Mouse (Mus musculus): ENCODE data around the gene Morc2a.

Gene Morc2a

DNA sequence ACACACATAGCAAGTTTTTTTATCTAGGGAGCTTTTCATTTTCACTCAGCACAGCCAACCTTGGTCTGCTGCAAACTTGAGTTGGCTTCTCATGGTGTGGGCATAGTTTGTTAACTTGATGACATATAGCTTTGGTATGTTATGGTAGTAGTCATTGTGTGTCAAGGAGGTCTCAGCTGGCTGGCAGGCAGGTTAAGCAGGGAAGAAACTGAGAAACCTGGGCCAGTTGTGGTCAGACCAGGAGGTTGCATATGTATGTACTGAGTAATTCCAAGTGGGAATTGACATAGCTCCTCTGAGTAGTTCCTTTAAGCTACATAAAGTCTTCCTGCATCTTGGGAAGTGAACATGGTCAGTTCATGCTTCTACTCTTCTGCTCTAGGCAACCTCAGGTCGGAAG lies 35.2 kb downstream of the Morc2a start:
- DNase-seq (ENCODE audit: low read depth, low spot score), result no peak

DNA sequence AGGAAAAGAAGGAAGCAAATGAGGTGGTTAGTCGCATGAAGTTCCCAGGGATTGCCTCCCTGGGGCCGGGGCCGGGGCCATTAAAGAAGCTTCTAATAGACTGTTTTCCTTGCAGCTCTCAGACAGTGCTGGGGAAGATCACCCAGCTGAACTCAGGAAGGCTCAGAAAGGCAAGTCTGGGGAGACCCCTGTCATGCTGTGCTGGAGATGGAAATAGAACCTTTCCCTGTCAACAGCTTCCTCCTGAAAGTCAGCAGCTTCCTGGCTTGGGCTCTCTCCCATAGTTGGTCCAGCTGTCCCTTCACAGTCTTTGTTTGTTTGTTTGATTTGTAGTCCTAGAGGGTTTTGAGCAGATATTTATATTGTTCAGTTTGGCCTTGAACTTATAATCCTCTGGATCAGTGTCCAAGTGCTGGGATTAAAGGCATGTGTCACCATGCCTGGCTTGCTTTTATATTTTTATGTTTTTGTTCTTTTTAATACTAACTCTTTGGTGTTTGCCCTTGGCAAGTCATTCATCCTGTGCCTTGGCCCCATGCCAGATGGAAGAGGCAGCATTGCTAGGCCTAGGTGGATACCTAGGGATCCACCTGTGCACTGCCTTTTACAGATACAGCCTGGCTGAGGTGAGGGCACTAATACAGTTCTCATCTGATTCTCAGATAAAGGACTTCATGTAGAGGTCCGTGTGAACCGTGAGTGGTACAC lies 35.9 kb downstream of the Morc2a start:
- no peak for DNase-seq (ENCODE audit: low read depth, low spot score)

DNA sequence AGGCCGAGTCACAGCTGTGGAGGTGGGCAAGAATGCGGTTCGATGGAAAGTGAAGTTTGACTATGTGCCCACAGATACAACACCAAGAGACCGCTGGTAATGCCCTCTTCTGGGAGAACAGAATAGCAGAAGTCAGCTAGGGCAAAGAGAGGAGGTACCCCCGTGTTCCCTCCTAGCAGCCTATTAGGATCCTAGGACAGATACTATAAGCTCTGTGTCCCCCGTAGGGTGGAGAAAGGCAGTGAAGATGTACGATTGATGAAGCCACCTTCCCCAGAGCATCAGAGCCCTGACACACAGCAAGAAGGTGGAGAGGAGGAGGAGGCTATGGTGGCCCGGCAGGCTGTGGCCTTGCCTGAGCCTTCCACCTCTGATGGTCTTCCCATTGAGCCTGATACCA lies 36.4 kb downstream of the Morc2a start:
- DNase-seq (ENCODE audit: low read depth, low spot score), result no peak

GRCm38 (mm10) chr11:3686318-3686717 lies 37.3 kb downstream of the Morc2a start:
- DNase-seq (ENCODE audit: low read depth, low spot score), result no peak

GRCm38 (mm10) chr11:3686885-3687284 lies 37.9 kb downstream of the Morc2a start:
- peak; percentile 19 for DNase-seq (ENCODE audit: low read depth, low spot score)

DNA sequence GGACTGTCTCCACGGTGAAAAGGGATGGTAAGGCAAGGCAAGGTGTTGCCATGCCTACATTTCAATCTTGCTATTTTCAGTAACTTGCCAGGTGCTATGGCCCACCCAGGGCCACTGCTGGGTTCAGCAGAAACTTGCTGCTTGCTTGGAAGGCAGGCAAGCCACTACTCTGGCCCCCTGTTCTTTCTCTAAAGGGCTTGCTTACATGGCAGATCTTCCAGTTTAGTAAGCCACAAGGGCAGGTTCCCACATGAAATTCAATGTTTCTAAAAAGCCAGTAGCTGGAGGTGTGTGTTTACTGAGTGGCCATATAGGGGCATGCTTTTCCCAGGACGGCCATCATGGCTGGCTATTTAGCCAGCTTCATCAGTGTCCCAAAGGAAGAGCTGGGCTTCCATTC lies 42.8 kb downstream of the Morc2a start:
- DNase-seq (ENCODE audit: low read depth, low spot score), result no peak

GRCm38 (mm10) chr11:3696086-3696616 lies 47.2 kb downstream of the Morc2a start:
- DNase-seq (ENCODE audit: low read depth, low spot score), result no peak

- DNase-seq (ENCODE audit: low read depth, low spot score), result no peak
Observed at GRCm38 (mm10) chr11:3697441-3697840, 48.5 kb downstream of the Morc2a start.

- DNase-seq (ENCODE audit: low read depth, low spot score), result no peak
Observed at GRCm38 (mm10) chr11:3703089-3703992, 54.4 kb downstream of the Morc2a start.

DNA sequence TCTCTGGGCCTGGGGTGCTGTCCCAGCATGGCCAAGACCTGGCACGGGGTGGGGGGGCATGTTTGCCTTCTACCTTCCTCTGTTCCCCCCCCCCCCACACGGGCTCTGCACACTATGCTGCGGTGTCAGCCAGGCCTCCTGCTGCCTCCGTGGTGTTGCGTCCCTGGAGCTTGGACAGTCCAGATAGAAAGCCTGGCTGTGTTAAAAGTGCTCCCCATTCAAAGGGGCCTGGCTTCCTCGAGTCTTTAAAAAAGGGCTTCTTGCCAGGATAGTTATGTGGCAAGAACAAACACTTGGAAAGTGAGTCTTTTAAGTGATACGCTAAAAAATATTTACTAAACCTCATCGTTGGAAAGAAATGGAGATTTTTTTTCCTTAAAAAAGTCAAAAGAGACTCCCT lies 55.4 kb downstream of the Morc2a start:
- no peak for DNase-seq (ENCODE audit: low read depth, low spot score)

GRCm38 (mm10) chr11:3707057-3707456 lies 58.1 kb downstream of the Morc2a start:
- DNase-seq (ENCODE audit: low read depth, low spot score), result no peak

DNA sequence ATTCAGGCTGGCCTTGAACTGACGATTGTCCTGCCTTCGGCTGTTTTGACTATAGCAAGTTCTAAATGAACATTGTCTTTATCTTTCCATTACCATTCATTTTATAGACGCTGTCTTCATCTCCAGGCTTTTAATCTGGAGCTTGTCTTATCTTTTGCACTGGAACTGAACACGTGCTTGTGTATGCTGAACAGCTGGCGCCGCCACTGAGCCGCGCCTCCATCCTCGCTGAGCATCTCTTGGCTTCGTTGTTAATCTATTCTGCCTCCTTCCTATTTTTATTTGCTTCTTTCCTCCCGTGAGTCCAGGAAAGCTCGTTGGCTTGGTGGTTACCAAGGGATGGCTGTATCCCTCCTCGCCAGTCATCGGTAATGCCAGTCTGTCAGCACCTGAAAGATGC lies 61.2 kb downstream of the Morc2a start:
- peak; percentile 40 for DNase-seq (ENCODE audit: low read depth, low spot score)

DNA sequence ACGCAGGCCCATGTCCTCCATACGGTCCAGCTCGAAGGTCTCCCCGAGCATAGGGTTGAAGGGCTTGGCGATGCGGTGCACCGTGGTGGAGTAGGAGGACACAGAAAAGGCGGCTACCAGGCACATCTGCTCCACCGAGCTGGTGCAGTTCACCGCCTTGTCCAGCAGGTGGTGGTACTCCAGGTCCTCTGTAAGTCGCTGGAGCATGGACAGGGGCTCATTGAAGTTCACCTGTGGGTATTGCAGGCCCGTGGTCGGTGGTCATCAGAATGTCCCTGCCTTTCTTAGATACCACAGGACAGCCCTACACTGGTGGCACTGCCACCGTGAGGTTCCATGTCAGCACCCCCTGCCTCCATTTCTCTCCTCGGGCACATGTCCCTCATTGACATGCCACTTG lies 65.5 kb downstream of the Morc2a start:
- DNase-seq (ENCODE audit: low read depth, low spot score), result peak; percentile 29

- DNase-seq (ENCODE audit: low read depth, low spot score), result no peak
Observed at GRCm38 (mm10) chr11:3716662-3717061, 67.7 kb downstream of the Morc2a start.

DNA sequence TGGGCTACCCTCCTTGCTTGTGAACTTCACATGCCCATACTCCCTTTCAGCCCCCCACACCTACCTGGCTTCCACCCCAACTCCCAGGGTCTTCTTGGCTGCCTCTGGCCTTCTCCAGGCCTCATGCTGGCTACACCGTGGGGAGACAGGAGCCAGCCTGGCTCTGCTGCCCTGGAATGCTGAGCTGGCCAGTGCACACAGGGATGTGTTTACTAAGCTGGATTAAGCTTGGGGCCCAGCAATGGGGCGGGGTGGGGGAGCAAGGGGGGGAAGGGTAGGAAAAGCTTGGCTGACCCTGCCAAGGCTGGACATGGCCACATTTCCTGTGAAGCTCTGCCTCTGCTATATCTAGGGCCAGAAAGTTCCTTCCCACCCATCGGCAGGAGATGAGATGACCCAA lies 73.0 kb downstream of the Morc2a start:
- no peak for DNase-seq (ENCODE audit: low read depth, low spot score)

DNA sequence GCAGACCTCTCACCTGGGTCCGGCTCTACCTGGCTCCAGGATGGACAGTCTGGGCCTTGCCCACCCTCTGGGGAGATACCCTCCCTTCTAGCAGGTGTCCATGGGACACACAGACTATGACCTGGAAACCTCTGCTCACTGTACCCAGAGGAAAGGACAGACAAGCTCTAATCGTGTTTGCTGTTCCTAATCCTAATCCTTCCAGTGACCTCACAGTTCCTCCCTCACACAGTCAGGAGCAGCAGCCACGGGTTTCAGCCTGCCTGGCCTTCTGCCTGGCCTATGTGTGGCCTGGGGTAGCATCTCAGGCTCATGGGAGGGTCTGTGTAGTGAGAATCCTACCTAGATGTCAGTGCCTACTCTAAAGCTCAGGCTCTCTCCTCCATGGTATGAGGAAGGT lies 73.9 kb downstream of the Morc2a start:
- no peak for DNase-seq (ENCODE audit: low read depth, low spot score)

DNA sequence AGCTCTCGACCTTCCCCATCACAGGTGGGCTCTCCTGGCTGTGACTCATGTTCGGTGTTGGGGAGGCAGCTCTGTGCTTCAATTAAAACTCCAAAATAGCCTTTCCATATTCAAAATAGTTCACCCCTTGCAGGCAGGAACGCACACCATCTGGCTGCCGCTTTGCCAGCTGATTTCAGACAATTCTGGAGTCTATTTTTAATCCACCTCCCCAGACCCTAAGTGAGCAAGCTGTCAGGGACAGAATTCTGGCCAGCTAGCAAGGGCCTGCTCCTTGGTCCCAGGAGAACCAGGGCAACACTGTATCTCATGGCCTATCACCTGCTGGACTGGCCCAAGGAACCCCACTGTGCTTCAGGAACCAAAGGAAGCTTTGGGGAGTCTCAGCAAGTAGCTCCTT lies 74.9 kb downstream of the Morc2a start:
- peak; percentile 68 for DNase-seq (ENCODE audit: low read depth, low spot score)

GRCm38 (mm10) chr11:3724726-3725125 lies 75.7 kb downstream of the Morc2a start:
- DNase-seq (ENCODE audit: low read depth, low spot score), result no peak

GRCm38 (mm10) chr11:3725331-3726054 lies 76.5 kb downstream of the Morc2a start:
- DNase-seq (ENCODE audit: low read depth, low spot score), result no peak

DNA sequence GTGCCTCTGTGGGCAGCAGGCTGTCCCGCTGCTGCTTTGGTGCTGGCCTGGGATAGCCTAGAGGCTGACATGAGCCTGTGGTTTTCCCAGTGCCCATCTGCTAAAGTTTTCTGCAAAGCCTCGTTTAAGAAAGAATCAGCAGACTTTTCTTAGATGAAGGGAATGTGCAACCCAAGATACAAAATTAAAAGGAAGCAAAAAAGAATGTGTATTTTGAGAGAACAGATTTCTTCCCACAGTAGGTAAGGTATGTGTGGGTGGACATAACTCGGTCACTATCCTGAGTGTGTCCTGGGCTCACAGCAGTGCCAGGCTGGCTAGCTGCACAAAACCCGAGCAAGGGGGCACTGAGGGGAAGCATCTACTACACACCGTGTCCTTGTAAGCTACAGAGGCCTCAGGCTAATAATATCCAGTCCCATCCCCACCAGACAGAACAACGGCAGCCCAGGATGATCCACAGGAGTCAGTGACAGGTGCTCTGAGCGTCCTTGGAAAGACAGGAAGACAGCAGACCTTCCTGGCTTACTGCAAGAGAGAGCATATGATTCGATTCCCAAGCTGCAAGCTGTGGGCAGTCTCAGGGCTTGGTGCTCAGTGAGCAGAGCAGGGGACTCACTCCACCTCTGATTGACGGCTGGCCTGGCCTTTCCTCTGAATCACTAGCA lies 78.6 kb downstream of the Morc2a start:
- peak; percentile 62 for DNase-seq (ENCODE audit: low read depth, low spot score)

DNA sequence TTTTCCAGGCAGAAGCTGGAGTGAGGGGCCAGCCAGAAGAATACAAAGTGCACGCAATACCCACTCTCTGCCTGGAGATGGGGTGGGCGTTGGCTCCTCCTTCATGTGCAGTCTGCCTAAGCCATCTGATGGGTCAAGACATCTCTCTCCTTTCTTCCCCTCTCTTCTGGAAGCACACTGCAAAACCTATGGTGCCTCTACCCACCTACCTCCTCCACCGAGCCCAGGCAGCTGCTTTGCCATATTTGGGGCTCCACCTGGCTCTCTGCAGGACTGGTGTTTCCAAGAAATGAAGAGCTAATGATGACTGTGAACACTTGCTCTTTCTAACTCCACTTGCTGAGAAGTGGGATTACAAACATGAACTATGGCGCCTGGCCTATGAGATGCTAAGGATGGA lies 82.5 kb downstream of the Morc2a start:
- DNase-seq (ENCODE audit: low read depth, low spot score), result no peak

Measured in telencephalon, adult 2 months (tissue).